Mouse (Mus musculus) small intestine, adult 2 months (tissue): ENCODE measurements at regions not wholly inside any gene's neighbourhood (a gene's known extent, or its start where the extent isn't known, plus 50 kb on each side); places are given as distances from the start of the nearest gene placed in this dataset.

ENCODE experiments used
- CTCF ChIP-seq: fragments of 200-500 bp; IDR thresholded peaks from 2 replicates; pipeline ENCODE4 v1.5.1; 2012; ENCODE audit warnings: low read depth, mild to moderate bottlenecking, control low read depth, inconsistent platforms, low read length, moderate library complexity, mixed read lengths; ENCODE audit not compliant: insufficient replicate concordance, insufficient read length; ENCODE audit errors: extremely low read depth
- POLR2A ChIP-seq: fragments of 200-500 bp; IDR thresholded peaks from 2 replicates; pipeline ENCODE4 v1.6.1; 2012; ENCODE audit warnings: low read depth, mild to moderate bottlenecking, control low read depth, inconsistent platforms, low read length, moderate library complexity

- no peak for TF ChIP-seq CTCF
- TF ChIP-seq POLR2A: no peak
These were observed 59.3 kb upstream of the Pias1 start for GRCm38 (mm10) chr9:63046981-63047380.
